Mouse (Mus musculus): Measurements from ENCODE around the gene Hoxa1. TPM values are rescaled to one million over a fixed set of nuclear protein-coding genes. Genes with fewer than 3 reads are reported as not detected.

Gene Hoxa1
- polyA plus RNA-seq, 1 experiment from 2014 or later: 0.53 TPM

GRCm38 (mm10) chr6:52169499-52170165, 11.5 kb upstream of the Hoxa1 start:
- DNase-seq (ENCODE audit: low spot score, missing footprints) (no peak), ATAC-seq (ENCODE audit: low FRiP score) (no peak)
- 4% methylated on average over 16 of the region's 16 CpGs for WGBS
- no peak overlapping the region for H3K27ac ChIP-seq (ENCODE audit: low read depth, low read length)
- H3K4me2 ChIP-seq: no peak overlapping the region
- H3K4me3 ChIP-seq (ENCODE audit: low read depth, low read length): no peak overlapping the region
- H3K9me3 ChIP-seq (ENCODE audit: control insufficient read depth, low read length): no peaks in the 10 kb centered on the region
- H3K9ac ChIP-seq (ENCODE audit: low read length): no peak overlapping the region
- H3K36me3 ChIP-seq (ENCODE audit: control insufficient read depth, insufficient read depth, low read length): no peaks in the 10 kb centered on the region
- peaks cover 3% of the 10 kb centered on the region; the same call in 1 of the 2 replicates for H3K4me1 ChIP-seq (ENCODE audit: control insufficient read depth, insufficient read depth, low read length)
- peaks cover 97% of the 10 kb centered on the region for H3K27me3 ChIP-seq (ENCODE audit: control insufficient read depth, insufficient read depth, low read length)

- Histone ChIP-seq H3K9ac (ENCODE audit: low read length) (no peak overlapping the region), H3K27ac (ENCODE audit: low read depth, low read length) (no peak overlapping the region), H3K4me2 (no peak overlapping the region)
Measured at GRCm38 (mm10) chr6:52168191-52169055, 10.3 kb upstream of the Hoxa1 start.

GRCm38 (mm10) chr6:52167736-52168161, 9.6 kb upstream of the Hoxa1 start:
- Histone ChIP-seq H3K9ac (ENCODE audit: low read length) (no peak overlapping the region), H3K4me1 (ENCODE audit: control insufficient read depth, insufficient read depth, low read length) (peaks cover 3% of the 10 kb centered on the region; the same call in 1 of the 2 replicates), H3K27me3 (ENCODE audit: control insufficient read depth, insufficient read depth, low read length) (peaks cover 99% of the 10 kb centered on the region), H3K36me3 (ENCODE audit: control insufficient read depth, insufficient read depth, low read length) (no peaks in the 10 kb centered on the region), H3K4me2 (no peak overlapping the region), H3K9me3 (ENCODE audit: control insufficient read depth, low read length) (no peaks in the 10 kb centered on the region), H3K4me3 (ENCODE audit: low read depth, low read length) (no peak overlapping the region), H3K27ac (ENCODE audit: low read depth, low read length) (no peak overlapping the region)
- 1% methylated on average over 14 of the region's 14 CpGs for WGBS
- no peak for DNase-seq (ENCODE audit: low spot score, missing footprints)
- ATAC-seq (ENCODE audit: low FRiP score): no peak

More at GRCm38 (mm10) chr6:52168191-52169055, 10.3 kb upstream of the Hoxa1 start:
- WGBS: under 1% methylated on average over 42 of the region's 42 CpGs
- DNase-seq (ENCODE audit: low spot score, missing footprints): no peak
- Histone ChIP-seq H3K36me3 (ENCODE audit: control insufficient read depth, insufficient read depth, low read length) (no peaks in the 10 kb centered on the region), H3K27me3 (ENCODE audit: control insufficient read depth, insufficient read depth, low read length) (peaks cover 99% of the 10 kb centered on the region), H3K4me1 (ENCODE audit: control insufficient read depth, insufficient read depth, low read length) (peaks cover 3% of the 10 kb centered on the region; the same call in 1 of the 2 replicates), H3K4me3 (ENCODE audit: low read depth, low read length) (no peak overlapping the region), H3K9me3 (ENCODE audit: control insufficient read depth, low read length) (no peaks in the 10 kb centered on the region)
- no peak for ATAC-seq (ENCODE audit: low FRiP score)

GRCm38 (mm10) chr6:52167176-52167575, 9.1 kb upstream of the Hoxa1 start:
- no peaks in the 10 kb centered on the region for H3K36me3 ChIP-seq (ENCODE audit: control insufficient read depth, insufficient read depth, low read length)
- peaks cover 97% of the 10 kb centered on the region for H3K27me3 ChIP-seq (ENCODE audit: control insufficient read depth, insufficient read depth, low read length)
- H3K4me3 ChIP-seq (ENCODE audit: low read depth, low read length): no peak overlapping the region
- H3K9ac ChIP-seq (ENCODE audit: low read length): no peak overlapping the region
- WGBS: 8% methylated on average over 1 of the region's 1 CpGs
- no peak overlapping the region for H3K27ac ChIP-seq (ENCODE audit: low read depth, low read length)
- DNase-seq (ENCODE audit: low spot score, missing footprints) (no peak), ATAC-seq (ENCODE audit: low FRiP score) (no peak)
- H3K4me2 ChIP-seq: no peak overlapping the region
- H3K9me3 ChIP-seq (ENCODE audit: control insufficient read depth, low read length): no peaks in the 10 kb centered on the region
- no peaks in the 10 kb centered on the region for H3K4me1 ChIP-seq (ENCODE audit: control insufficient read depth, insufficient read depth, low read length)

- no peak for ATAC-seq (ENCODE audit: low FRiP score)
- DNase-seq (ENCODE audit: low spot score, missing footprints): no peak
- Histone ChIP-seq H3K36me3 (ENCODE audit: control insufficient read depth, insufficient read depth, low read length) (no peaks in the 10 kb centered on the region), H3K9ac (ENCODE audit: low read length) (no peak overlapping the region), H3K4me3 (ENCODE audit: low read depth, low read length) (no peak overlapping the region), H3K4me1 (ENCODE audit: control insufficient read depth, insufficient read depth, low read length) (no peaks in the 10 kb centered on the region), H3K27ac (ENCODE audit: low read depth, low read length) (no peak overlapping the region), H3K4me2 (no peak overlapping the region), H3K9me3 (ENCODE audit: control insufficient read depth, low read length) (no peaks in the 10 kb centered on the region), H3K27me3 (ENCODE audit: control insufficient read depth, insufficient read depth, low read length) (peaks cover 97% of the 10 kb centered on the region)
- WGBS: 4% methylated on average over 4 of the region's 4 CpGs
Measured at GRCm38 (mm10) chr6:52166431-52167077, 8.4 kb upstream of the Hoxa1 start.

GRCm38 (mm10) chr6:52165441-52166370, 7.6 kb upstream of the Hoxa1 start:
- no peak overlapping the region for H3K4me3 ChIP-seq (ENCODE audit: low read depth, low read length)
- H3K9ac ChIP-seq (ENCODE audit: low read length): no peak overlapping the region
- no peak overlapping the region for H3K4me2 ChIP-seq
- H3K36me3 ChIP-seq (ENCODE audit: control insufficient read depth, insufficient read depth, low read length): no peaks in the 10 kb centered on the region
- ATAC-seq (ENCODE audit: low FRiP score) (no peak), DNase-seq (ENCODE audit: low spot score, missing footprints) (peak; percentile 96)
- WGBS: under 1% methylated on average over 28 of the region's 28 CpGs
- peaks cover 96% of the 10 kb centered on the region for H3K27me3 ChIP-seq (ENCODE audit: control insufficient read depth, insufficient read depth, low read length)
- H3K27ac ChIP-seq (ENCODE audit: low read depth, low read length): no peak overlapping the region
- no peaks in the 10 kb centered on the region for H3K4me1 ChIP-seq (ENCODE audit: control insufficient read depth, insufficient read depth, low read length)
- H3K9me3 ChIP-seq (ENCODE audit: control insufficient read depth, low read length): no peaks in the 10 kb centered on the region

GRCm38 (mm10) chr6:52164626-52165440, 6.7 kb upstream of the Hoxa1 start, which contains the start of gene Hoxa2:
Hoxa2 (minus strand) TSS chr6:52164831.
- no peaks in the 10 kb centered on the region for H3K9me3 ChIP-seq (ENCODE audit: control insufficient read depth, low read length)
- H3K36me3 ChIP-seq (ENCODE audit: control insufficient read depth, insufficient read depth, low read length): no peaks in the 10 kb centered on the region
- ATAC-seq (ENCODE audit: low FRiP score) (no peak), DNase-seq (ENCODE audit: low spot score, missing footprints) (peak; percentile 94)
- WGBS: under 1% methylated on average over 25 of the region's 25 CpGs
- peaks cover 96% of the 10 kb centered on the region for H3K27me3 ChIP-seq (ENCODE audit: control insufficient read depth, insufficient read depth, low read length)
- H3K9ac ChIP-seq (ENCODE audit: low read length): no peak within 1 kb of the TSS
- no peak within 1 kb of the TSS for H3K27ac ChIP-seq (ENCODE audit: low read depth, low read length)
- no peak within 1 kb of the TSS for H3K4me3 ChIP-seq (ENCODE audit: low read depth, low read length)
- H3K4me1 ChIP-seq (ENCODE audit: control insufficient read depth, insufficient read depth, low read length): no peaks in the 10 kb centered on the region
- no peak within 1 kb of the TSS for H3K4me2 ChIP-seq
